Mouse (Mus musculus): ENCODE measurements around the gene Foxk1. TPM values are rescaled to one million over a fixed set of nuclear protein-coding genes. Genes with fewer than 3 reads are reported as not detected.

Foxk1 gene
- total RNA-seq, 2 experiments from 2014 or later = 6.8 to 12.3 TPM

- ATAC-seq (replicated peaks; ENCODE audit: low FRiP score, low TSS enrichment, poor library complexity, severe bottlenecking) = no peak
Observed at GRCm38 (mm10) chr5:142505695-142506423, 104.6 kb downstream of the Foxk1 start.

GRCm38 (mm10) chr5:142509141-142510060 is 108.1 kb downstream of the Foxk1 start:
- no peak for ATAC-seq (replicated peaks; ENCODE audit: low FRiP score, low TSS enrichment, poor library complexity, severe bottlenecking)

- ATAC-seq (replicated peaks; ENCODE audit: low FRiP score, low TSS enrichment, poor library complexity, severe bottlenecking) = no peak
Observed at GRCm38 (mm10) chr5:142510061-142510414, 108.7 kb downstream of the Foxk1 start.

Other genes starting within 250 kb of the Foxk1 start
- gene Ap5z1, start 62.4 kb downstream of the Foxk1 start, total RNA-seq (2014; fragmentation: Nextera tagmentation) = 16.4 and 25.5 TPM in 2 replicates
- 2.7 and 4.9 TPM in 2 replicates for gene Ap5z1, start 62.4 kb downstream of the Foxk1 start, total RNA-seq (2017)
- not detected in 2 replicates for gene Papolb, start 128.6 kb downstream of the Foxk1 start, total RNA-seq (2014; fragmentation: Nextera tagmentation)
- gene Papolb, start 128.6 kb downstream of the Foxk1 start, total RNA-seq (2017) = not detected in 2 replicates
- gene Radil, start 149.6 kb downstream of the Foxk1 start, total RNA-seq (2014; fragmentation: Nextera tagmentation) = not detected in 2 replicates
- gene Radil, start 149.6 kb downstream of the Foxk1 start, total RNA-seq (2017) = not detected in 2 replicates
- gene Mmd2, start 207.3 kb downstream of the Foxk1 start, total RNA-seq (2014; fragmentation: Nextera tagmentation) = not detected in 2 replicates
- gene Mmd2, start 207.3 kb downstream of the Foxk1 start, total RNA-seq (2017) = not detected in 2 replicates
- gene Wipi2, start 226.2 kb downstream of the Foxk1 start, total RNA-seq (2014; fragmentation: Nextera tagmentation) = 33.6 and 35.8 TPM in 2 replicates
- 35.2 and 40.8 TPM in 2 replicates for gene Wipi2, start 226.2 kb downstream of the Foxk1 start, total RNA-seq (2017)